Mouse (Mus musculus) heart, embryonic 13.5 days (tissue): ENCODE data around the gene 2310034G01Rik. TPM values are rescaled to one million over a fixed set of nuclear protein-coding genes. Genes with fewer than 3 reads are reported as not detected.

Experiments used
- ATAC-seq: fragments of 200-750 bp; cut with Nextera tagmentation; 2 replicates; pipeline ENCODE4 v1.8.0; 2017; ENCODE audit warnings: moderate TSS enrichment; ENCODE audit not compliant: insufficient number of reproducible peaks, low FRiP score, low TSS enrichment; ENCODE audit errors: extremely low read depth
- H3K27ac ChIP-seq: fragments of 300-500 bp; sonication (generic); replicated peaks from 2 replicates; pipeline ENCODE4 v1.5.1; 2015; ENCODE audit warnings: moderate library complexity, mild to moderate bottlenecking, inconsistent platforms
- H3K27me3 ChIP-seq: fragments of 300-500 bp; sonication (generic); replicated peaks from 2 replicates; pipeline ENCODE4 v1.6.1; 2015; ENCODE audit warnings: mild to moderate bottlenecking, inconsistent platforms
- H3K36me3 ChIP-seq: fragments of 300-500 bp; sonication (generic); 2 replicates; pipeline ENCODE4 v1.6.1; 2015; ENCODE audit warnings: mild to moderate bottlenecking, inconsistent platforms
- H3K4me1 ChIP-seq: fragments of 300-500 bp; sonication (generic); 2 replicates; pipeline ENCODE4 v1.6.1; 2015; ENCODE audit warnings: inconsistent platforms
- H3K4me2 ChIP-seq: fragments of 300-500 bp; sonication (generic); 2 replicates; pipeline ENCODE4 v1.6.1; 2015; ENCODE audit warnings: inconsistent platforms, mild to moderate bottlenecking, moderate library complexity
- H3K4me3 ChIP-seq: fragments of 300-500 bp; sonication (generic); 2 replicates; pipeline ENCODE4 v1.5.1; 2015; ENCODE audit warnings: moderate library complexity, mild to moderate bottlenecking, inconsistent platforms
- H3K9ac ChIP-seq: fragments of 300-500 bp; sonication (generic); 2 replicates; pipeline ENCODE4 v1.6.1; 2015; ENCODE audit warnings: inconsistent platforms, mild to moderate bottlenecking, moderate library complexity
- H3K9me3 ChIP-seq: fragments of 300-500 bp; sonication (generic); 2 replicates; pipeline ENCODE4 v1.6.1; 2016; ENCODE audit warnings: inconsistent platforms
- WGBS: fragments of 180-500 bp; shearing (Covaris S2); methylation state at CpG from one replicate; pipeline ENCODE4 v1.1.7; 2015; ENCODE audit warnings: mixed read lengths; 5-methylcytosine and 5-hydroxymethylcytosine counted together
- polyA plus RNA-seq: library from polyadenylated mRNA; unstranded; fragments of >200 nt; fragmentation: Nextera tagmentation; extraction: Ambion mirVana; gene quantifications from 2 replicates; pipeline ENCODE4 v1.2.1, GENCODE M21; 2015

2310034G01Rik gene
- polyA plus RNA-seq, 1 experiment from 2014 or later: 0.76 TPM

DNA sequence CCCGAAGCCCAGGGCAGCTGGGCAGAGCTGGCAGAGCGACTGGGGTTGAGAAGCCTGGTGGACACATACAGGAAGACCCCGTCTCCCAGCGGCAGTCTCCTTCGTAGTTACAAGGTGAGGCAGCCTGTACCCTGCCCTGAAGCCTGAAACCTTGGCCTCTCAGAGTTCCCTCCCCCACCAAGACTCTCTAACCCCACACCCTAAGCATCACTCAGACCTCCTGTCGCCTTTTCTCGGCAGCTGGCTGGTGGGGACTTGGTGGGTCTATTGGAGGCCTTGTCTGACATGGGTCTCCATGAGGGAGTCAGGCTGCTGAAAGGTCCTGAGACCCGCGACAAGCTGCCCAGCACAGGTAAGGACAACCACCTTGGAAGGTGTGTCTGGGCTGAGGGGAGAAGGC, 38.8 kb downstream of the 2310034G01Rik start:
- peaks cover 37% of the 10 kb centered on the region for H3K4me1 ChIP-seq
- H3K36me3 ChIP-seq: peaks cover 48% of the 10 kb centered on the region
- no peak overlapping the region for H3K9ac ChIP-seq
- H3K9me3 ChIP-seq: no peaks in the 10 kb centered on the region
- no peak overlapping the region for H3K4me3 ChIP-seq
- no peak overlapping the region for H3K4me2 ChIP-seq
- 80% methylated on average over 9 of the region's 9 CpGs for WGBS
- H3K27ac ChIP-seq: no peak overlapping the region
- ATAC-seq: no peak
- peaks cover 77% of the 10 kb centered on the region for H3K27me3 ChIP-seq

- Histone ChIP-seq H3K4me3 (no peak overlapping the region), H3K4me1 (peaks cover 34% of the 10 kb centered on the region), H3K27me3 (peaks cover 67% of the 10 kb centered on the region), H3K36me3 (peaks cover 48% of the 10 kb centered on the region), H3K4me2 (no peak overlapping the region), H3K9ac (no peak overlapping the region), H3K27ac (no peak overlapping the region), H3K9me3 (no peaks in the 10 kb centered on the region)
- WGBS: 81% methylated on average over 12 of the region's 12 CpGs
- ATAC-seq: no peak
Observed at GRCm38 (mm10) chr19:46310312-46310865, 39.7 kb downstream of the 2310034G01Rik start.

DNA sequence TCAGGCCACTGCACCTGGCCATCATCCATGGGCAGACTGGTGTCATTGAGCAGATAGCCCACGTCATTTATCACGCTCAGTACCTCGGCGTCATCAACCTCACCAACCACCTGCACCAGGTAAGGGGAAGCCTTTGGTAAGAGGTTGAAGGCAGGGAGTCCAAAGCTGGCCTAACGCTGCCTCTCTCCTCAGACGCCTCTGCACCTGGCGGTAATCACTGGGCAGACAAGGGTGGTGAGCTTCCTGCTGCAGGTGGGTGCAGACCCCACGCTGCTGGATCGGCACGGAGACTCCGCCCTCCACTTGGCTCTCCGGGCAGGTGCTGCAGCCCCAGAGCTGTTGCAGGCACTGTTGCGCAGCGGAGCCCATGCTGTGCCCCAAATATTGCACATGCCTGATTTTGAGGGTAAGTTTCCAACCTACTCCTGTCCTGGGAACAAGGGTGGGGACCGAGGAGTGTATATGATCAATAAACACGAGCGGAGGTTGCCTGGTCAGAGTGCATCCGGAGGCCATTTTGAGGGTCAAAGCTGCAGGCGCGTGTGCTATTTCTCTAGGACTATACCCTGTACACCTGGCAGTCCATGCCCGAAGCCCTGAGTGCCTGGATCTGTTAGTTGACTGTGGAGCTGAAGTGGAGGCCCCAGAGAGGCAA, 40.3 kb downstream of the 2310034G01Rik start:
- Histone ChIP-seq H3K4me3 (no peak overlapping the region), H3K4me2 (no peak overlapping the region), H3K4me1 (peaks cover 30% of the 10 kb centered on the region), H3K27me3 (peaks cover 61% of the 10 kb centered on the region), H3K36me3 (peaks cover 48% of the 10 kb centered on the region), H3K9me3 (no peaks in the 10 kb centered on the region), H3K9ac (no peak overlapping the region), H3K27ac (no peak overlapping the region)
- ATAC-seq: no peak
- 72% methylated on average over 21 of the region's 21 CpGs for WGBS

GRCm38 (mm10) chr19:46308706-46309435, 41.2 kb downstream of the 2310034G01Rik start:
- H3K27me3 ChIP-seq: peaks cover 52% of the 10 kb centered on the region
- 2% methylated on average over 47 of the region's 47 CpGs for WGBS
- peaks cover 25% of the 10 kb centered on the region for H3K4me1 ChIP-seq
- H3K27ac ChIP-seq: no peak overlapping the region
- H3K4me2 ChIP-seq: peak overlapping the region; percentile 78
- peak overlapping the region; percentile 77 for H3K9ac ChIP-seq
- peak overlapping the region; percentile 50 for H3K4me3 ChIP-seq
- no peak for ATAC-seq
- H3K36me3 ChIP-seq: peaks cover 48% of the 10 kb centered on the region
- H3K9me3 ChIP-seq: no peaks in the 10 kb centered on the region

DNA sequence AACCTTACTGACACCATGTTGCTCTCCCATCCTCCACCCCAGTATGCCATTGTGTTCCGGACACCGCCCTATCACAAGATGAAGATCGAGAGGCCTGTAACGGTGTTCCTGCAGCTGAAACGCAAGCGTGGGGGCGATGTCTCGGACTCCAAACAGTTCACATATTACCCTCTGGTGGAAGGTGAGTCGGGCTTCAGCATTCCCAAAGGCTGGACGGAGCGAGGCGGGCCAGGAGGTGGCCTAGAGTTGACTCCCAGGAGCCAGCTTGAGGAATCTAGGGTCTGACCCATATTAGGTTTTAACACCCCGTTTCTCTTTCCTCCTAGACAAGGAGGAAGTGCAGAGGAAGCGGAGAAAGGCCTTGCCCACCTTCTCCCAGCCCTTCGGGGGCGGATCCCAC, 41.8 kb downstream of the 2310034G01Rik start:
- Histone ChIP-seq H3K9ac (peak overlapping the region; percentile 77), H3K36me3 (peaks cover 47% of the 10 kb centered on the region), H3K4me1 (peaks cover 29% of the 10 kb centered on the region), H3K4me3 (peak overlapping the region; percentile 50), H3K4me2 (peak overlapping the region; percentile 78), H3K27ac (no peak overlapping the region), H3K27me3 (peaks cover 46% of the 10 kb centered on the region), H3K9me3 (no peaks in the 10 kb centered on the region)
- no peak for ATAC-seq
- WGBS: 68% methylated on average over 16 of the region's 16 CpGs

GRCm38 (mm10) chr19:46307781-46308180, 42.3 kb downstream of the 2310034G01Rik start:
- ATAC-seq: no peak

GRCm38 (mm10) chr19:46306751-46307289, 43.3 kb downstream of the 2310034G01Rik start:
- 84% methylated on average over 9 of the region's 9 CpGs for WGBS
- Histone ChIP-seq H3K9me3 (no peaks in the 10 kb centered on the region), H3K36me3 (peaks cover 36% of the 10 kb centered on the region), H3K27ac (no peak overlapping the region), H3K4me1 (peaks cover 30% of the 10 kb centered on the region), H3K4me2 (no peak overlapping the region), H3K27me3 (peaks cover 31% of the 10 kb centered on the region), H3K4me3 (no peak overlapping the region), H3K9ac (no peak overlapping the region)
- no peak for ATAC-seq

More at GRCm38 (mm10) chr19:46307781-46308180, 42.3 kb downstream of the 2310034G01Rik start:
- Histone ChIP-seq H3K27ac (no peak overlapping the region), H3K36me3 (peaks cover 45% of the 10 kb centered on the region), H3K9ac (no peak overlapping the region), H3K4me3 (no peak overlapping the region), H3K4me2 (no peak overlapping the region), H3K9me3 (no peaks in the 10 kb centered on the region), H3K4me1 (peaks cover 27% of the 10 kb centered on the region), H3K27me3 (peaks cover 41% of the 10 kb centered on the region)
- 73% methylated on average over 16 of the region's 16 CpGs for WGBS

DNA sequence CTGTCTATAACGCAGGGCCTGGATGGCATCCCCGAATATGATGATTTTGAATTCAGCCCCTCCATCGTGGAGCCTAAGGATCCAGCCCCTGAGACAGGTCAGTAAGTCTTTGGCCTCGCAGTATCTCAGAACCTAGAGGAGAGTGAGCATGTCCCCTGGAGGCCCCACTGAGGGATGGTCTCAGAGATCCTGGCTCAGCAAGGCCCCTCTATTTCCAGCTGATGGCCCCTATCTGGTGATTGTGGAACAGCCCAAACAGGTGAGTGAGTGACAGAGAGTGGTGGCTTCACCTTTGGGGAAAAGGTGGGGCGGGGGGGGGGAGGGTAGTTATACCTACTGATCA, 43.9 kb downstream of the 2310034G01Rik start:
- Histone ChIP-seq H3K9ac (peak overlapping the region; percentile 87), H3K27ac (peak overlapping the region; percentile 81; the same call in 1 of the 2 replicates), H3K9me3 (no peaks in the 10 kb centered on the region), H3K27me3 (peaks cover 31% of the 10 kb centered on the region), H3K4me1 (peaks cover 31% of the 10 kb centered on the region), H3K4me2 (peak overlapping the region; percentile 100), H3K4me3 (peak overlapping the region; percentile 81), H3K36me3 (peaks cover 30% of the 10 kb centered on the region)
- no peak for ATAC-seq
- WGBS: 52% methylated on average over 5 of the region's 5 CpGs

DNA sequence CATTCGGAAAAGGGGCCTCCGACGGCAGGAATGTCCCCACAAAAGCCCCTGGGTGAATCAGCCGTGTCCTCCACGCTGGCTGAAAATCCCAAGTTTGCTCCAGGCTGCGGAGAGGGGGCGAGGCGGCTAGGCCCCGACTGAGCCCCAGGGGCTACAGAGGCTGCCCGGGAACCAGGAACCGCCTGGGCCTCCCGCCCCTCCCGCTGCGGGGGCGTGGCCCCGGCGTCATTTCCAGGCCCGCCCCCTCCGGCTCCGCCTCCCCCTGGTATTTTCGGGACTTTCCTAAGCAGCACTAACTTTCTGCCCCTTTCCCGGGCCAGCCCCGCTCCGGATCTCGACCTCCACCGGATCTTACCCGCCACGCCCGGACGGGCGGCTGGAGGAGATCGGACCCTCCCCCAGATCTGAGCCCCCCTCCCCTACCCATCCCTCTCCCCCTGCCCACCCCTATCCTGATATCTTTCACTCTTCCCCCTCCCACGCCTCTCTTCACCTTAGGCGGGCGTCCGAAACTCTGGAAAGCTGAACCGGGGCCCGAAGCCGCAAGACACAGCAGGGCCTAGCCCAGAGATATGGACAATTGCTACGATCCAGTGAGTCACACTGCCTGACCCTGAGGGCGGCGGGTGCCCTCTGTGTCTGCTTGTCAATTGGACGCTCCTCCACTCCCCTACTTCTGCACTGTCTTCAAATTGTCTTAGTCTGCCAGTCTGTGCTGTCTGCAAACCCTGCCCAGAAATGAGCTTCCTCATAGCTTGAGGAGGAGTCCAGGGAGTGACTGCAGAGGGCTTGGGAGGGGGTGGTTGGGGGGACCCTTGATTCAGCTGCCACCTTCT, 44.5 kb downstream of the 2310034G01Rik start:
- under 1% methylated on average over 39 of the region's 43 CpGs for WGBS
- H3K4me3 ChIP-seq: peak overlapping the region; percentile 81
- H3K27ac ChIP-seq: peak overlapping the region; percentile 81
- peak overlapping the region; percentile 100 for H3K4me2 ChIP-seq
- ATAC-seq: peak; percentile 79
- peak overlapping the region; percentile 87 for H3K9ac ChIP-seq
- H3K27me3 ChIP-seq: peaks cover 29% of the 10 kb centered on the region
- H3K9me3 ChIP-seq: no peaks in the 10 kb centered on the region
- H3K4me1 ChIP-seq: peaks cover 31% of the 10 kb centered on the region
- peaks cover 24% of the 10 kb centered on the region for H3K36me3 ChIP-seq

GRCm38 (mm10) chr19:46304908-46305333, 45.2 kb downstream of the 2310034G01Rik start:
- Histone ChIP-seq H3K4me3 (peak overlapping the region; percentile 81), H3K4me2 (peak overlapping the region; percentile 100), H3K4me1 (peaks cover 31% of the 10 kb centered on the region), H3K36me3 (peaks cover 17% of the 10 kb centered on the region), H3K27ac (peak overlapping the region; percentile 81), H3K9me3 (no peaks in the 10 kb centered on the region), H3K27me3 (peaks cover 26% of the 10 kb centered on the region), H3K9ac (peak overlapping the region; percentile 87)
- ATAC-seq: peak; percentile 33; the same call in 1 of the 2 replicates
- under 1% methylated on average over 34 of the region's 34 CpGs for WGBS
